Mouse (Mus musculus) hindbrain, postnatal 0 days (tissue): ENCODE measurements around the gene Sorl1. TPM values are rescaled to one million over a fixed set of nuclear protein-coding genes. Genes with fewer than 3 reads are reported as not detected.

Experiments
- ATAC-seq: fragments of 200-750 bp; cut with Nextera tagmentation; 2 replicates; pipeline ENCODE4 v1.8.0; 2017; ENCODE audit warnings: mild to moderate bottlenecking, moderate TSS enrichment, moderate library complexity
- DNase-seq: peaks from one replicate; pipeline ENCODE4 v3.0.0-alpha.2; 2015; ENCODE audit warnings: low spot score
- H3K27ac ChIP-seq: fragments of 300-500 bp; sonication (generic); 2 replicates; pipeline ENCODE4 v1.5.1; 2014; ENCODE audit warnings: mild to moderate bottlenecking
- H3K27me3 ChIP-seq: fragments of 300-500 bp; sonication (generic); 2 replicates; pipeline ENCODE4 v1.6.1; 2014; ENCODE audit warnings: low read length, mixed read lengths; ENCODE audit not compliant: insufficient read depth
- H3K36me3 ChIP-seq: fragments of 300-500 bp; sonication (generic); 2 replicates; pipeline ENCODE4 v1.6.1; 2014; ENCODE audit warnings: low read length, mixed read lengths; ENCODE audit not compliant: insufficient read depth
- H3K4me1 ChIP-seq: fragments of 300-500 bp; sonication (generic); 2 replicates; pipeline ENCODE4 v1.6.1; 2014; ENCODE audit warnings: antibody characterized with exemption, low read length, mixed read lengths; ENCODE audit not compliant: insufficient read depth
- H3K4me2 ChIP-seq: fragments of 300-500 bp; sonication (generic); 2 replicates; pipeline ENCODE4 v1.6.1; 2014; ENCODE audit warnings: low read depth, mild to moderate bottlenecking, low read length, moderate library complexity, mixed read lengths
- H3K4me3 ChIP-seq: fragments of 300-500 bp; sonication (generic); 2 replicates; pipeline ENCODE4 v1.5.1; 2014; ENCODE audit warnings: low read length
- H3K9ac ChIP-seq: fragments of 300-500 bp; sonication (generic); replicated peaks from 2 replicates; pipeline ENCODE4 v1.6.1; 2014; ENCODE audit warnings: mild to moderate bottlenecking, low read length, moderate library complexity, mixed read lengths
- H3K9me3 ChIP-seq: fragments of 300-500 bp; sonication (generic); 2 replicates; pipeline ENCODE4 v1.6.1; 2016; ENCODE audit warnings: low read length, mixed read lengths
- CTCF ChIP-seq: IDR thresholded peaks from 2 replicates; pipeline ENCODE4 v1.5.1; 2016; ENCODE audit warnings: antibody characterized with exemption, control low read depth, low read depth
- WGBS: fragments of 180-500 bp; shearing (Covaris S2); extraction: QIAGEN DNeasy Blood & Tissue Kit; methylation state at CpG from one replicate; pipeline ENCODE4 v1.1.7; 2014; 5-methylcytosine and 5-hydroxymethylcytosine counted together
- polyA plus RNA-seq: library from polyadenylated mRNA; unstranded; fragments of >200 nt; fragmentation: Nextera tagmentation; extraction: Ambion mirVana; gene quantifications from 2 replicates; pipeline ENCODE4 v1.2.1, GENCODE M21; 2015
- total RNA-seq: library from RNA; depleted of rRNA; stranded (reverse); fragments of >200 nt; gene quantifications from 2 replicates; pipeline ENCODE4 v1.2.3, GENCODE M21; 2014

The Sorl1 gene
- total and polyA plus RNA-seq, 2 experiments from 2014 or later: 8.2 to 25.6 TPM

GRCm38 (mm10) chr9:41995278-41995677 lies 128.8 kb downstream of the Sorl1 start:
- H3K4me1 ChIP-seq: no peaks in the 10 kb centered on the region
- no peaks in the 10 kb centered on the region for H3K27me3 ChIP-seq
- H3K4me2 ChIP-seq: no peak overlapping the region
- 79% methylated on average over 9 of the region's 9 CpGs for WGBS
- DNase-seq: no peak
- no peak for ATAC-seq
- no peak for TF ChIP-seq CTCF
- H3K9ac ChIP-seq: no peak overlapping the region
- H3K4me3 ChIP-seq: no peak overlapping the region
- no peak overlapping the region for H3K27ac ChIP-seq
- H3K36me3 ChIP-seq: no peaks in the 10 kb centered on the region
- no peaks in the 10 kb centered on the region for H3K9me3 ChIP-seq

DNA sequence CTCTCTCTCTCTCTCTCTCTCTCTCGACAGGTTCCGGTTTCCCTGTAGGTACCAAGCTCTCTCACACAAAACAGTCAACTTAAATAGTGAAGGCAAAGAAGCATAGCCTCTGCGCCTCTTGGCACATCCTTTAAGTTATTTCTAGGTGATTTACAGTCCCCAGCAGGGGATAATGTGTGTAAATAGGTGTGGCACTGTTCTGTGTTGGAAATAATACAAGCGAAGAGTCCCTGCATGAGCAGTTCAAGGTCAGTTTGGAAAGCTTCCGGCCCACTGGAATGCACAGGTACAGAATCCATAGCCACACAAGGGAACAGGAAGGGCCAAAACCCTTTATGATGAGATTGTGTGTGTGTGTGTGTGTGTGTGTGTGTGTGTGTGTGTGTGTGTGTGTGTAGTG lies 130.3 kb downstream of the Sorl1 start:
- ATAC-seq (no peak), DNase-seq (no peak)
- Histone ChIP-seq H3K9me3 (no peaks in the 10 kb centered on the region), H3K27ac (no peak overlapping the region), H3K4me1 (no peaks in the 10 kb centered on the region), H3K4me3 (no peak overlapping the region), H3K4me2 (no peak overlapping the region), H3K27me3 (no peaks in the 10 kb centered on the region), H3K9ac (no peak overlapping the region), H3K36me3 (no peaks in the 10 kb centered on the region)
- 90% methylated on average over 5 of the region's 5 CpGs for WGBS
- no peak for TF ChIP-seq CTCF

- no peaks in the 10 kb centered on the region for H3K9me3 ChIP-seq
- no peak overlapping the region for H3K4me3 ChIP-seq
- no peak overlapping the region for H3K27ac ChIP-seq
- H3K9ac ChIP-seq: no peak overlapping the region
- no peak overlapping the region for H3K4me2 ChIP-seq
- WGBS: 95% methylated on average over 5 of the region's 5 CpGs
- DNase-seq (no peak), ATAC-seq (no peak)
- no peaks in the 10 kb centered on the region for H3K4me1 ChIP-seq
- TF ChIP-seq CTCF: no peak
- no peaks in the 10 kb centered on the region for H3K27me3 ChIP-seq
- H3K36me3 ChIP-seq: no peaks in the 10 kb centered on the region
Observed at GRCm38 (mm10) chr9:41992841-41993240, 131.3 kb downstream of the Sorl1 start.

GRCm38 (mm10) chr9:41985636-41986035 lies 138.5 kb downstream of the Sorl1 start:
- no peak for TF ChIP-seq CTCF
- no peak overlapping the region for H3K27ac ChIP-seq
- ATAC-seq (0 out of 2 replicates have a peak, but pooled peaks have one; percentile 6), DNase-seq (no peak)
- no peaks in the 10 kb centered on the region for H3K27me3 ChIP-seq
- no peak overlapping the region for H3K4me2 ChIP-seq
- no peak overlapping the region for H3K4me3 ChIP-seq
- H3K36me3 ChIP-seq: peaks cover 5% of the 10 kb centered on the region; the same call in 1 of the 2 replicates
- no peaks in the 10 kb centered on the region for H3K4me1 ChIP-seq
- H3K9me3 ChIP-seq: no peaks in the 10 kb centered on the region
- 52% methylated on average over 5 of the region's 5 CpGs for WGBS
- H3K9ac ChIP-seq: no peak overlapping the region

GRCm38 (mm10) chr9:41985052-41985451 lies 139.0 kb downstream of the Sorl1 start:
- WGBS: 68% methylated on average over 9 of the region's 9 CpGs

DNA sequence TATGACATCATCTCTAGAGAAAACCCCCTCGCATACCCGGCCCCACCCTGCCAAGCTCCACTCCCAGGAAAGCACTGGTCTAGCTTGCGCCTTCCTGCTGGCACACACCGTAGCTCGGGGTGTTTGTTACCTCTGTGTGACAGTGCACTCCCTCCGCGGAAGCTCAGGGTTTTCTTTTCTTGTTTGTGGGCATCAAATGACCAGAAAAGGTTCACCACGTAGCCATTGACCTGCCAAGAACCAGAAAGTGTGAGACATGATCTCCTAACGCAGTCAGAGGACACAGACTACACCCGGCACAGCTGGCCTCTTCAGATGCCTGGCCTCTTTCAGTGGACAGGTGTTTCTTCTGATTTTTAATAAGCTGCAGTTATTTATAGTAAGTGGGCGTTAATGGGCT lies 139.8 kb downstream of the Sorl1 start:
- TF ChIP-seq CTCF: no peak
- no peaks in the 10 kb centered on the region for H3K9me3 ChIP-seq
- ATAC-seq: no peak
- H3K36me3 ChIP-seq: peaks cover 5% of the 10 kb centered on the region; the same call in 1 of the 2 replicates
- H3K27ac ChIP-seq: no peak overlapping the region
- H3K4me1 ChIP-seq: no peaks in the 10 kb centered on the region
- no peak for DNase-seq
- no peak overlapping the region for H3K9ac ChIP-seq
- no peak overlapping the region for H3K4me2 ChIP-seq
- no peaks in the 10 kb centered on the region for H3K27me3 ChIP-seq
- no peak overlapping the region for H3K4me3 ChIP-seq
- 91% methylated on average over 11 of the region's 11 CpGs for WGBS

More at GRCm38 (mm10) chr9:41985052-41985451, 139.0 kb downstream of the Sorl1 start:
- TF ChIP-seq CTCF: no peak
- no peak overlapping the region for H3K4me3 ChIP-seq
- H3K9me3 ChIP-seq: no peaks in the 10 kb centered on the region
- peaks cover 5% of the 10 kb centered on the region; the same call in 1 of the 2 replicates for H3K36me3 ChIP-seq
- DNase-seq (no peak), ATAC-seq (no peak)
- no peak overlapping the region for H3K4me2 ChIP-seq
- H3K9ac ChIP-seq: no peak overlapping the region
- H3K4me1 ChIP-seq: no peaks in the 10 kb centered on the region
- H3K27me3 ChIP-seq: no peaks in the 10 kb centered on the region
- H3K27ac ChIP-seq: no peak overlapping the region

DNA sequence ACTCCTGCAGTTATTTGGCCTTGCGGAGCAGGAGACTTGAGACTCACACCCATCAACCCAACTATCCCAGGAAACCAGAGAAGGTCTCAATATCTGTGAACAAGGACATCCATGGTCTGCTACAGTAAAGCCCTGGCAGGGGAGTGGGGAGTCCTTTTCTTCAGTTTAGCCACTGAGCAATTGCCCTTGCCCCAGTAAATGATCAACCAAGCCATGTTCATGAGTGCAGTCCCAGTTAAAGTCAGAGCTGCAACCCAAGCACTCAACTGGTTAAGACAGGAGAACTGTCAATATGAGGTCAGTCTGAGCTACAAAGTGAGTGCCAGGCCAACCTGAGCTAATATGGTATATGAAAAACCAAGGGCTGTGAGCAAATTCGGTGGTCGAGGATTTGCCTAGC lies 140.8 kb downstream of the Sorl1 start:
- 96% methylated on average over 3 of the region's 3 CpGs for WGBS
- Histone ChIP-seq H3K27ac (no peak overlapping the region), H3K27me3 (no peaks in the 10 kb centered on the region), H3K9me3 (no peaks in the 10 kb centered on the region), H3K9ac (no peak overlapping the region), H3K36me3 (peaks cover 10% of the 10 kb centered on the region; the same call in 1 of the 2 replicates), H3K4me2 (no peak overlapping the region), H3K4me1 (no peaks in the 10 kb centered on the region), H3K4me3 (no peak overlapping the region)
- DNase-seq (no peak), ATAC-seq (no peak)
- TF ChIP-seq CTCF: no peak
